7 mouse cellular contexts compared by ENCODE assay signal in the genomic region with DNA sequence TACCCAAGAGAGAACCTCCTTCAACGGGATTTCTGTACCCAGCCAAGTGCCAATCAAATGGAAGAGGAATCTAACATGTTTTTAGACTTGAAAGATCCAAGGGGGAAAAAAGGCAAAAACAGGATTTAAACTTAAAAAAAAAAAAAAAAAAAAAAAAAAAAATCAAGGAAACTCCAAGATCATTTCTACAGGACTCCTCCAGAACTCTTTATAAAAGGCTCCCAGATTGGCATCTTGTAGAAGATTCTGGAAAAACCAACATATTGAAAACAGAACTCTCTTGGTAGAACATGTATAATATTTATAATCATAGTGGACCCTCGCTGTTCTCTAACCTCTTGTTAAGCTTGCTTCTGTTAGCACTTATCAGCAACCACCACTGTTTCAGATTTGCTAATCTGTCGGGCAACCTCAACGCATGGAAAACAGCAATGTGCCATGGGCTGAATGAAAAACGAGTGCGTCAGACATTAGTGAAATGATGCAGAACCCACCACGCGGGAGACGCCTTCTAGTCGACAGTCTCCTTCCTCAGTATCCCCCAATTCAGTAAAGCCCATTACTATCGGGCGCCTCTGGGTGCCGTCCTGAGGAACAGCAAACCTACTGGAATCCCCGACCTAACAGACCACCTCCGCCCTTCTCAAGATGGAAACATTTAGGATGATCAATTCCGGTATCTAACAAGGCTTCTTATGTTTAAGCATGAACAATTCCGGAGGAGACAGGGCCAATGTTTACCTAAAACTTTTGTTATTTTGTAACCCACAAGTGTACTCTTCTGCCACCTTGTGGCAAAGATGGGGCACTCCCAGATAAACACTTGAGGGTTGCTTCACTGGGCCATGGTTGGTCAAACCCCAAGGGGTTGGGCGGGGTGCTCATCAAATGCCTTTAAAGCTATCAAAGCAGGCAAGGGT. TPM values are rescaled to one million over a fixed set of nuclear protein-coding genes. Genes with fewer than 3 reads are reported as not detected.
DNase-seq lines count a peak whose midpoint lies in the region.

No protein-coding gene starts in this region.

- peak; percentile 69 for DNase-seq in adrenal gland, adult 2 months
- DNase-seq in embryo, embryonic 11 days, result peak; percentile 79
- peak; percentile 61 for DNase-seq in gastrocnemius, postnatal 14 days
- DNase-seq in induced T-regulatory cell, adult 2 months (ENCODE audit: low read depth), result peak; percentile 90
- peak; percentile 19 to 62 for DNase-seq in left cerebral cortex, adult 9 months (ENCODE audit: low spot score in 2 of 2)
- peak; percentile 41 for DNase-seq in right cerebral cortex, postnatal 14 days

- H3K4me1 ChIP-seq in megakaryocyte, embryonic 14.5 days, result peaks cover 19% of the 10 kb centered on the region

- peak overlapping the region; percentile 84 for H3K4me3 ChIP-seq in megakaryocyte, embryonic 14.5 days (replicated peaks)

- intact Hi-C loops in gastrocnemius, postnatal 14 days (cut with DNase I; ENCODE audit: low total_unique reads), result loop anchor here (2.0 to 5.0 kb wide), 2 partner anchors 172 to 323 kb away; no protein-coding TSS in a partner anchor

- H3K9me3 ChIP-seq in megakaryocyte, embryonic 14.5 days, result no peaks in the 10 kb centered on the region

- peaks cover 24% of the 10 kb centered on the region for H3K27me3 ChIP-seq in megakaryocyte, embryonic 14.5 days (replicated peaks)

- no peaks in the 10 kb centered on the region for H3K36me3 ChIP-seq in megakaryocyte, embryonic 14.5 days (replicated peaks; ENCODE audit: low read length)

RNA-seq across cellular contexts. Expression of gene Slc15a1, which starts 54.3 kb away (rescaled TPM):
- total RNA-seq in adrenal gland, adult 2 months (2021), result under 1 TPM; 0.09 to 0.10 TPM
- 0.06 and 0.09 TPM in 2 replicates for polyA plus RNA-seq in adrenal gland, adult 2 months (2012; rRNA removed)
- not detected for total RNA-seq in gastrocnemius, postnatal 14 days (2021)
- polyA plus RNA-seq in megakaryocyte, embryonic 14.5 days (2012; ENCODE audit: insufficient read depth, low replicate concordance), result not detected in 2 replicates

Comparison
In these comparisons a context has a peak if more than half of its experiments do, and no peak if none do; other contexts are left out.
1. Peak in every context shown above with its lines: DNase-seq and H3K4me3 ChIP-seq.